Mouse (Mus musculus): ENCODE measurements around the gene Ifi47. TPM values are rescaled to one million over a fixed set of nuclear protein-coding genes. Genes with fewer than 3 reads are reported as not detected.

The Ifi47 gene
- total RNA-seq, 2 experiments from 2014 or later, result 0.93 to 1.5 TPM

GRCm38 (mm10) chr11:49088990-49089652 is 12.7 kb downstream of the Ifi47 start:
- intact Hi-C loops (cut with DNase I; ENCODE audit: low total_unique reads), result no loop called here
- no peak for DNase-seq

- intact Hi-C loops (cut with DNase I; ENCODE audit: low total_unique reads), result no loop called here
- no peak for DNase-seq
These were observed 13.5 kb downstream of the Ifi47 start for GRCm38 (mm10) chr11:49089735-49090507.

GRCm38 (mm10) chr11:49090551-49090950 is 14.2 kb downstream of the Ifi47 start:
- intact Hi-C loops (cut with DNase I; ENCODE audit: low total_unique reads), result no loop called here
- DNase-seq, result no peak

GRCm38 (mm10) chr11:49091171-49091570 is 14.8 kb downstream of the Ifi47 start:
- no peak for DNase-seq

GRCm38 (mm10) chr11:49092053-49092586 is 15.7 kb downstream of the Ifi47 start:
- intact Hi-C loops (cut with DNase I; ENCODE audit: low total_unique reads), result no loop called here
- DNase-seq, result no peak

More at GRCm38 (mm10) chr11:49091171-49091570, 14.8 kb downstream of the Ifi47 start:
- intact Hi-C loops (cut with DNase I; ENCODE audit: low total_unique reads), result no loop called here

- DNase-seq, result no peak
- intact Hi-C loops (cut with DNase I; ENCODE audit: low total_unique reads), result no loop called here
These were observed 16.4 kb downstream of the Ifi47 start for GRCm38 (mm10) chr11:49092786-49093185.

- intact Hi-C loops (cut with DNase I; ENCODE audit: low total_unique reads), result no loop called here
- DNase-seq, result no peak
These were observed 17.7 kb downstream of the Ifi47 start for GRCm38 (mm10) chr11:49093861-49094660.

- intact Hi-C loops (cut with DNase I; ENCODE audit: low total_unique reads), result no loop called here
These were observed 19.0 kb downstream of the Ifi47 start for GRCm38 (mm10) chr11:49095367-49095766.

GRCm38 (mm10) chr11:49100409-49100808 is 24.0 kb downstream of the Ifi47 start:
- intact Hi-C loops (cut with DNase I; ENCODE audit: low total_unique reads), result loop anchor here (5.0 to 10.0 kb wide), 2 partner anchors 174 to 313 kb away; partner anchors contain the start of gene Olfr1393
- no peak for DNase-seq

More at GRCm38 (mm10) chr11:49095367-49095766, 19.0 kb downstream of the Ifi47 start:
- no peak for DNase-seq

- intact Hi-C loops (cut with DNase I; ENCODE audit: low total_unique reads), result loop anchor here (5.0 to 10.0 kb wide), 2 partner anchors 173 to 314 kb away; partner anchors contain the start of gene Olfr1393
- DNase-seq, result no peak
These were observed 25.1 kb downstream of the Ifi47 start for GRCm38 (mm10) chr11:49101500-49101899.

- intact Hi-C loops (cut with DNase I; ENCODE audit: low total_unique reads), result loop anchor here (2.0 to 10.0 kb wide), 3 partner anchors 172 to 316 kb away; partner anchors contain the start of gene Olfr1393
- peak; percentile 83 for DNase-seq
These were observed 26.8 kb downstream of the Ifi47 start for GRCm38 (mm10) chr11:49103047-49103693.

GRCm38 (mm10) chr11:49105752-49106151 is 29.4 kb downstream of the Ifi47 start:
- intact Hi-C loops (cut with DNase I; ENCODE audit: low total_unique reads), result loop anchor here (10.0 kb wide), 1 partner anchor 169 kb away; the partner anchor contains the start of gene Olfr1393
- no peak for DNase-seq

- no peak for DNase-seq
- intact Hi-C loops (cut with DNase I; ENCODE audit: low total_unique reads), result loop anchor here (10.0 kb wide), 1 partner anchor 167 kb away; the partner anchor contains the start of gene Olfr1393
These were observed 31.5 kb downstream of the Ifi47 start for GRCm38 (mm10) chr11:49107650-49108537.

- intact Hi-C loops (cut with DNase I; ENCODE audit: low total_unique reads), result loop anchor here (10.0 kb wide), 1 partner anchor 166 kb away; the partner anchor contains the start of gene Olfr1393
- peak; percentile 16 for DNase-seq
These were observed 32.4 kb downstream of the Ifi47 start for GRCm38 (mm10) chr11:49108833-49109232.

GRCm38 (mm10) chr11:49111000-49111399 is 34.6 kb downstream of the Ifi47 start:
- DNase-seq, result no peak
- intact Hi-C loops (cut with DNase I; ENCODE audit: low total_unique reads), result no loop called here

- no peak for DNase-seq
- intact Hi-C loops (cut with DNase I; ENCODE audit: low total_unique reads), result no loop called here
These were observed 36.3 kb downstream of the Ifi47 start for GRCm38 (mm10) chr11:49112624-49113219.

- intact Hi-C loops (cut with DNase I; ENCODE audit: low total_unique reads), result no loop called here
- DNase-seq, result no peak
These were observed 37.8 kb downstream of the Ifi47 start for GRCm38 (mm10) chr11:49114158-49114557.
